Mouse (Mus musculus): ENCODE measurements around the gene Zfp775.

The Zfp775 gene

DNA sequence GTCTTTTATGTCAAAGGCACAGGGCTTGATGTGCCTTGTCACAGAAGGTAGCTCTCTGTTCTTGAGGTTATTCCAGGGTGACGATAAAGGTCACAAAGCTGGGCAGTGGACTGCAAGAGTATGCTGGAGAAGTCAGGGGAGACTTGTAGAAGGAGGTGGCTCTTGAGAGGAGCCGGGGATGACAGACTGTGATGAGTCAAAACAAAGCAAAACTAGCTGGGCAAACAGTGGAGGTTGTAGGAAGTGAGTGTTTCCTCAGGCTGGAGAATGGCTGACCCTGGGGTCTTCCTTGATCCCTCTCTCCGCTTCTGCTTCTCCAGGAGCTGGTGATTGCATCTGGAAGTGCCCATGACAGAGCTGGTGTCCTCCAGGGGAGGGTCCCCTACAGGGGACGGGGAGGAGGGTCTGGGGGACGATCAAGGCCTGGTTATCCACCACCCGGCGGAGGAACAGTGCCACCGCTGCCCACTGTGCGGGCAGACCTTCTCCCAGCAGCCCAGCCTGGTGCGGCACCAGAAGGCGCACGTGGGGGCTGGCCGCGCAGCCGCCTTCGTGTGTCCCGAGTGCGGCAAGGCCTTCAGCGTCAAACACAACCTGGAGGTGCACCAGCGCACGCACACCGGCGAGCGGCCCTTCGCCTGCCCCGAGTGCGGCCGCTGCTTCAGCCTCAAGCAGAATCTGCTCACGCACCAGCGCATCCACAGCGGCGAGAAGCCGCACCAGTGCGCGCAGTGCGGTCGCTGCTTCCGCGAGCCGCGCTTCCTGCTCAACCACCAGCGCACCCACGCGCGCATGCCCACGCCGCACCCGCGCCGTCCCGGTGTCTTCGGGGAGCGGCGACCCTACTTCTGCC is 27.2 kb downstream of the Zfp775 start:
- DNase-seq, result peak; percentile 60

DNA sequence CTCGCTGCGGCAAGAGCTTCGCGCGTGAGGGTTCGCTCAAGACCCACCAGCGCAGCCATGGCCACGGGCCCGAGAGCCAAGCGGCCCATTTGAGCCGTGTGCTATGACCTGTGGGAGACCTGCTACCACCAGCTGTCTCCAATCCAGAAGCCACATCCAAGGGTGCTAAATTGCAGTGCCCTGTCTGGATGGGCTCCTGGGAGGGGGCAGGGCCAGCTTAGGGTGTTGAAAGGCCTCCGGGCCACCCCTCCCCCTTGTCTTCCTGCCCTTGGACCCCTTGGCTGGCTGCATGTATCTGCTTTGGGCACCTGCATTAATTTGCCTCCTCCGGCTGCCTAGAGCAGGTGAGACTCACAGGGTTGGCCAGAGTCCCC is 27.8 kb downstream of the Zfp775 start:
- DNase-seq, result peak; percentile 67

DNA sequence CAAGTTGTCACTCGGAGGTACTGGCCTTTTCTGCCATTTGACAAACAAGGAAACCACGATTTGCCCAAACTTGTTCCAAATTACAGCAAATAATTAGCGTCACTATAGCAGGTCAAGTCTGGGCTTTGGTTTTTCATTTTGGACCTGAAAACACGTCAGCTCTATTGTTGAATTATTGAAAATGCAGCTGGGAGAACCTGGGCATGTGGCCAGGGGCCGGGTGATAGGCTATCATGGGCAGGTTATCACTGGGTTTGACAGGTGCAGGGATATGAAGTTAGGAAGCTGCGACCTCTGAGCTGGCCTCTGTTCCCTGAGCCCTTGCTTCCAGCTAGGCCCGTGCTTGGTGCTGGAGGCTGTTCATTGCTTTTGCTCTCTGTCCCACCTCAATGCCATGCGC is 29.0 kb downstream of the Zfp775 start:
- DNase-seq, result no peak

GRCm38 (mm10) chr6:48635105-48635504 is 33.2 kb downstream of the Zfp775 start:
- no peak for DNase-seq

- no peak for DNase-seq
Measured at GRCm38 (mm10) chr6:48636515-48636914, 34.7 kb downstream of the Zfp775 start.

DNA sequence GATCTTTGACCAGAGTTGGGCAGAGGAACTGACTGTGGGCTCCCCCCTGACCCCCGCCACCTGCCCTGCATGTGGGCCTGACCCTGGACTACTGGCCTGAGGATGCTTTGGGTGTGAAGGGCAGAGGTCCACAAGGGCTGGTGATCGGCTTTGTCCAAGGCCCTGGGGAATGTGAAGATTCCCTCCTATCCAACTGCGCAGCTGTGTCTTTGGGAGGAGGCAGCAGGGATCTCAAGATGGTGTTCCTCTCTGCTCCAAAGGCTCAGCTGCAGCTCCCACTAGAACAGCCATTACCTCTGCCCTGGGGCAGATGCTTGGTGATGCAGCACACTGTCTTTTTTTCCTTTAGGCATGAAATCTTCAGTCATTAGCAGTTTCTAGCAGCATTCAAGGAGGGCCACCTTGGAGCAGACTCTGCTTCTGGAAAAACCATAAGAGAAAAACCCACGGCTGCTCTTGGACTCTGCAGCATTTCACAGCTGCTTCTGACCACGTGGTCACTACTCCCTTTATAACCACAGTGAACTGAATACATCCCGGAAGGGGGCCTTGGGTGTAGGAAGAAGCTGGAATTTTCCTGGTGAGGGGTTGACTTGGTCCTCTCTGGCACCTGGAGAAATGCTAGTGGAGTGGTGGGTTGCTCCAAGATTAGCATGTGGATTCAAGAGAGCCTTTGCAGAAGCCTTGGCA is 36.1 kb downstream of the Zfp775 start:
- no peak for DNase-seq

GRCm38 (mm10) chr6:48638553-48638952 is 36.7 kb downstream of the Zfp775 start:
- DNase-seq, result no peak

DNA sequence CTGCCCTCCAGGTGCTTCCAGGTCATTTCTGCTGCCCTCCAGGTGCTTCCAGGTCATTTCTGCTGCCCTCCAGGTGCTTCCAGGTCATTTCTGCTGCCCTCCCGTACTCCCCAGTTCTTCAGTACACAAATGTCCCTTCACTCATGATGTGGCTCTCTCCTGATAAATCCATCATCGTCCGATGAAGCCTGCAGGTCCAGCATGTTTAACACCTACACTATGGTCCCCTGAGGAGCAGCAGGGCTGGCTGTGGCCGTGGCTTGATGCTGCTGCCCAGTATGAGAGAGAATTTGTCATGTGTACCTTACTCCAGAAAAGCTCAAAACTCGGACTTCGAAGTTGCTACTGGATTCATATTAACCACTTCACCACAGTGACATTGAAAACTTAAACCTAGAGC is 39.5 kb downstream of the Zfp775 start:
- no peak for DNase-seq

DNA sequence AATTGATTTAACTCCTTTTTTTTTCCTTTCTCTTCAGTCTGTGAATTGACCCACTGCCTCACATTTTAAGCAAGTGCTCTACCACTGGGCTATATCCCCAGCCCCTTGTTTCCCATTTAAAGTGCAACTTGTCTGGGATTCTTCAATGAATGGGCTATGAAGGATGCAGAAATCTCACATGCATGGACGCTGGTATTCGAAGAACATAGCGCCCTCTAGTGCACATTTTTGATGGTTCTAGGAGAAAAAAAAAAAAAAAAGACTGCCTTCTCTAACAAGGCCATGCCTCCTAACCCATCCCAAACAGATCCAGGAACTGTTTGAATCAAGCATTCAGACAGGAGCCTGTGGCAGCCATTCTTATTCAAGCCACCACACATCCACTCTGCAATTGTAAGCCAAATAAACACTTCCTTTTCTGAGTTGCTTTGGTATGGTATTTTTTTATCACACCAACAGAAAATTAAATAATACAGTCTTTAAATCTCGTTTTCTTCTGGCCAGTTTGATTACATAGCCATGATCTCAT is 41.0 kb downstream of the Zfp775 start:
- DNase-seq, result peak; percentile 57

- peak; percentile 88 for DNase-seq
Measured at GRCm38 (mm10) chr6:48645660-48646308, 43.9 kb downstream of the Zfp775 start.

- no peak for DNase-seq
Measured at GRCm38 (mm10) chr6:48646309-48646690, 44.4 kb downstream of the Zfp775 start.

- peak; percentile 81 for DNase-seq
Measured at GRCm38 (mm10) chr6:48646995-48647394, 45.1 kb downstream of the Zfp775 start, which contains the start of gene Gimap8. Gene Gimap8 (plus strand): TSS chr6:48647234.

DNA sequence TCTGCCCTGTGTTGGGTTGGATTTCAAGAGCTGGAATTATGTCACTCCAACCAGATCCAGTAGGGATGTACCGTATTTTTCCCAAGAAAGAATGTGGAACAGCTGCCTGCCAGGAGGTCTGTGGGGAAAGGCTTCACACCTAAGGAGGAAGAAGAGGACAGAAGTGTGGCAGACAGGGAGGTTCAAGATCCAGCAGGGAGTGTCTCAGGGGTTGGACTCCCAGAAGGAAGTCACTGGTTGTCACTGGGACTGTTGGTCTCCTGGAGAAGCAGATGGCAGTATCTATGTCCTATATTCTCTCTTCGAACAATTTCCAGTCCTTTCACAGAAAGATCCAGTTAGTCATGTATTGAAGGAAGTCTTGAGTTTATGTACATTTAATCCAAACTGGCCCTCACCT is 45.7 kb downstream of the Zfp775 start:
- DNase-seq, result no peak

DNA sequence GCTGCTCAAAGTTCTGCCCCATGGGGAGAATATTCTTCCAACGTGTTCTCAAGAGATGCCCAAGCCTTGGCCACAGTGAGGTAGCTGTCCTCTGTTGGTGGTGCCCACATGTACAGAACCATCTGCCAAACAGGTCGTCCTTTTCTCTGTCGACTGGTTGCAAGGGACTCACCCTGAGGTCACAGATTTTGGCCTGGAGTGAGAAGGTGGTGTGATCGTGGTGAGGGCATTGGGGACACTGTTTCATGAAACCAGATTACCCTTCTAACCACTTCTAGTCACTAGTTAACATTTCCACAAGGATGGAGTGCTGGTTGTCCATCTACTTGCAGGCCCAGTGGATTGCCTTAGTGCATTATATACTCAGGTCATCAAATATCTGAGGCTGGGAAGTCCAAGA is 46.9 kb downstream of the Zfp775 start:
- DNase-seq, result no peak

DNA sequence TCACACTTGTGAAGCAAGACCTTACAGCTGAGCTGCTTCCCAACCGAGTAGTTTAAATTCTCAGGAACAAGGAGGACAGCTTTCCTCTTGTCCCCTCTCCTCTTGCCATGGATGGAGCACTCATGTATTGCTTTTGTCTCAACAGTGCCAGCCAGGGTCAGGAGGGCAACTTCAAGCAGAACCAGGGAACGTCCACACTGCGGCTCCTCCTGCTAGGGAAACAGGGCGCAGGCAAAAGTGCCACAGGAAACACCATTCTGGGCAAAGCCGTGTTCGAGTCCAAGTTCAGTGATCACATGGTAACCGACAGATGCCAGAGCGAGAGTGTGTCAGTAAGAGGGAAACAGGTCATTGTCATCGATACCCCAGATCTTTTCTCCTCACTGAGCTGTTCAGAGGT is 48.2 kb downstream of the Zfp775 start:
- no peak for DNase-seq

- DNase-seq, result no peak
Measured at GRCm38 (mm10) chr6:48658721-48659120, 56.9 kb downstream of the Zfp775 start.

DNA sequence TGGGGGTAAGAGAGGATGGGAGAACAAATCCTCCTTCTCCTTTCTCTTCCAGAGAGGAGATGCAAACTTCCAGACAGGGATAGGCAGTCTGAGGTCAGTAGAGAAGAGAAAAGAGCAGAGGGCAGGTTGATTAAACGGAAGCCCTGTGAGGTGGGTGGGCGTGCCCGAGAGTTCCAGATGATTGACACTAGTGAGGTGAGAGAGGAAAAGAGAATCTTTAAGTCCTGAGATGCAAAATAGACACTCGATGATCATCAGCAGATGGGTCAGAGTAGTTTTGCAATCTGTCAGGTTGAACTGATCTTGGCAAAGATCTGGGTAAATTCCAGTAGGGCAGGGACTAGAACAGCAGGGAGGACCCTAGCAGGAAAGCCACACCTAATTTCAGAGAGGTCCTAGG is 62.9 kb downstream of the Zfp775 start:
- DNase-seq, result no peak

DNA sequence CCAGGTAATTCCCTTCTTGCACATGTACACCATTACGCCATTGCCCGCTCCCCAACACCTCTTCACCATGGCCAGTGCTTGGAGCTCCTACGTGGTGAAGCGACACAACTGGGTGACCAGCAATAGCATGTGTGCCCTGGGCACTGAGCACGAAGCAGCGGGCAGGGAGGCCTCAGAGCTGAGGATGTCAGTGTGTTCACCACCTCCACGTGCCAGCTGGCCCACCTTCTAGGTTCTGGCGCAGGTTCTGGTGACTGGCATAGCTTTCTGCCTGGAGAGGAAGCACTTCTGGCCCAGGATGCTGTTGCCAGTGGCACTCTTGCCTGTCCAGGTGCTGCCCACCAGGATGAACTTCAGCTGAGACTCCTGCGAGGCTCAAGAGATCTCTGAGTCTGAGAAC is 63.6 kb downstream of the Zfp775 start:
- DNase-seq, result no peak

- DNase-seq, result peak; percentile 36
Measured at GRCm38 (mm10) chr6:48666159-48666586, 64.3 kb downstream of the Zfp775 start.

DNA sequence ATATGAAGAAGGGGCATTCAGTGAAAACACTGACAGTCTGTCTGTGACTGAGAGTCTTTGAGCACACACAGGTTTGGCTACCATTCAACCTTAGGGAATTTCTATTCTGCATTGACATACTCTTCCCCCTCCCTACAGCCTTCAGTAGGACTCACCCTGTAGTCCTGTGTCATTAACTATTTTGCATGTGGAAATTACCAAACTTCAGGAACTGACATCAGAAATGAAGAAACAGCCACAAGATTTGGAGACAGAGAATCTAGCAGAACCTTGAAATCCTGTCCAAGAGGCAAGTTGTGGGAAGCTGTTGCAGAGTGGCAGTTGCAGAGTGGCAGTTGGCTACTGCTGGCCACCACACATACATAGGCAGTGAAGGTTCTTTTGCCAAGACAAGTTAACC is 66.2 kb downstream of the Zfp775 start:
- no peak for DNase-seq

GRCm38 (mm10) chr6:48669446-48669969 is 67.6 kb downstream of the Zfp775 start:
- DNase-seq, result no peak

All from kidney, postnatal 10 days (tissue).